Comparison of ENCODE assay signal across 15 mouse cellular contexts in genomic region chr14:102859361-102859871, GRCm38 (mm10).
DNase-seq lines count a peak whose midpoint lies in the region; ATAC-seq and TF ChIP-seq lines count a peak whose summit lies in the region.
"Had no signal": no experiment of that assay in that cellular context is flagged by ENCODE, and none has a peak within 500 bp of the region (broad histone marks: within the 10 kb centered on the region; RNA-seq: fewer than 3 reads in every experiment).

No protein-coding gene starts in this region.

- H3K9me3 ChIP-seq in heart, embryonic 11.5 days (replicated peaks; ENCODE audit: control insufficient read depth, low read length) = no peaks in the 10 kb centered on the region
- no peaks in the 10 kb centered on the region for H3K9me3 ChIP-seq in stomach, embryonic 16.5 days (replicated peaks; ENCODE audit: control insufficient read depth, low read length)
- no peaks in the 10 kb centered on the region for H3K9me3 ChIP-seq in stomach, postnatal 0 days (ENCODE audit: control insufficient read depth, low read length)
- no peaks in the 10 kb centered on the region for H3K9me3 ChIP-seq in heart, postnatal 0 days (replicated peaks; ENCODE audit: control insufficient read depth, low read length)
- H3K9me3 ChIP-seq: forebrain, embryonic 10.5 days; liver, embryonic 12.5 days had no signal

- H3K27ac ChIP-seq in heart, embryonic 11.5 days (ENCODE audit: low read depth, low read length) = no peak overlapping the region
- peak overlapping the region; percentile 10; the same call in 1 of the 2 replicates for H3K27ac ChIP-seq in stomach, embryonic 16.5 days (ENCODE audit: low read length)
- H3K27ac ChIP-seq in stomach, postnatal 0 days (replicated peaks) = no peak overlapping the region
- no peak overlapping the region for H3K27ac ChIP-seq in heart, postnatal 0 days (ENCODE audit: low read depth)
- H3K27ac ChIP-seq: forebrain, embryonic 10.5 days; heart, adult 2 months; liver, embryonic 12.5 days had no signal

- WGBS in heart, embryonic 11.5 days (ENCODE audit: insufficient replicate concordance) = 72% methylated on average over 4 of the region's 4 CpGs
- 47% methylated on average over 4 of the region's 4 CpGs for whole genome bisulfite sequencing in stomach, embryonic 16.5 days
- 44% methylated on average over 4 of the region's 4 CpGs for WGBS in stomach, postnatal 0 days
- WGBS in heart, postnatal 0 days = 61% methylated on average over 4 of the region's 4 CpGs

- H3K27me3 ChIP-seq in heart, embryonic 11.5 days (ENCODE audit: control insufficient read depth, insufficient read depth, low read length) = no peaks in the 10 kb centered on the region
- H3K27me3 ChIP-seq in stomach, embryonic 16.5 days (ENCODE audit: control insufficient read depth, insufficient read depth, low read length) = no peaks in the 10 kb centered on the region
- no peaks in the 10 kb centered on the region for H3K27me3 ChIP-seq in stomach, postnatal 0 days (ENCODE audit: control insufficient read depth, insufficient read depth, low read length)
- no peaks in the 10 kb centered on the region for H3K27me3 ChIP-seq in heart, postnatal 0 days (ENCODE audit: control insufficient read depth, insufficient read depth, low read length)
- H3K27me3 ChIP-seq: liver, embryonic 12.5 days had no signal

- no peak for ATAC-seq in heart, embryonic 11.5 days (replicated peaks; ENCODE audit: insufficient number of reproducible peaks, low FRiP score, low TSS enrichment)
- ATAC-seq in stomach, embryonic 16.5 days (ENCODE audit: insufficient read depth, low FRiP score) = no peak
- ATAC-seq in stomach, postnatal 0 days (ENCODE audit: low FRiP score, low TSS enrichment) = no peak
- no peak for ATAC-seq in heart, postnatal 0 days (ENCODE audit: insufficient read depth, low read depth)
- ATAC-seq: intestine, embryonic 16.5 days; liver, embryonic 12.5 days had no signal

- no peak for TF ChIP-seq CTCF in stomach, postnatal 0 days (IDR thresholded peaks at IDR 0.05; ENCODE audit: low read depth)
- TF ChIP-seq CTCF in heart, postnatal 0 days (IDR thresholded peaks at IDR 0.05; ENCODE audit: low read depth) = no peak

- no peaks in the 10 kb centered on the region for H3K4me1 ChIP-seq in heart, embryonic 11.5 days (ENCODE audit: control insufficient read depth, insufficient read depth, low read length)
- 0 out of 2 replicates have a peak, but pooled peaks cover 5% of the 10 kb centered on the region for H3K4me1 ChIP-seq in stomach, embryonic 16.5 days (ENCODE audit: control insufficient read depth, insufficient read depth, low read length)
- no peaks in the 10 kb centered on the region for H3K4me1 ChIP-seq in stomach, postnatal 0 days (replicated peaks; ENCODE audit: control insufficient read depth, insufficient read depth)
- no peaks in the 10 kb centered on the region for H3K4me1 ChIP-seq in heart, postnatal 0 days (ENCODE audit: control insufficient read depth, insufficient read depth)
- H3K4me1 ChIP-seq: forebrain, embryonic 10.5 days; liver, embryonic 12.5 days had no signal

- H3K4me2 ChIP-seq in heart, embryonic 11.5 days = no peak overlapping the region
- no peak overlapping the region for H3K4me2 ChIP-seq in stomach, embryonic 16.5 days (ENCODE audit: low read depth, low read length)
- H3K4me2 ChIP-seq in stomach, postnatal 0 days (replicated peaks; ENCODE audit: low read depth) = no peak overlapping the region
- no peak overlapping the region for H3K4me2 ChIP-seq in heart, postnatal 0 days (ENCODE audit: low read depth, low read length)
- H3K4me2 ChIP-seq: liver, embryonic 12.5 days had no signal

- no peak for TF ChIP-seq EP300 in stomach, postnatal 0 days (optimal IDR thresholded peaks at IDR 0.05)
- TF ChIP-seq EP300 in heart, postnatal 0 days (IDR thresholded peaks at IDR 0.05; ENCODE audit: low read depth) = no peak

- peak; percentile 93 for DNase-seq in heart, adult 11 months
- DNase-seq in stomach, postnatal 0 days (ENCODE audit: low spot score) = no peak
- peak; percentile 14 for DNase-seq in heart, postnatal 0 days (ENCODE audit: low spot score)
- DNase-seq in lung, postnatal 36 days = peak; percentile 45
- DNase-seq in adrenal gland, postnatal 10 days = no peak
- no peak for DNase-seq in urinary bladder, adult 2 months (ENCODE audit: low spot score)
- DNase-seq: cerebellum, adult 11-12 months; thymus, postnatal 4 days had no signal

- no peaks in the 10 kb centered on the region for H3K36me3 ChIP-seq in heart, embryonic 11.5 days (ENCODE audit: control insufficient read depth, insufficient read depth, low read length)
- no peaks in the 10 kb centered on the region for H3K36me3 ChIP-seq in stomach, embryonic 16.5 days (ENCODE audit: control insufficient read depth, insufficient read depth, low read length)
- no peaks in the 10 kb centered on the region for H3K36me3 ChIP-seq in stomach, postnatal 0 days (ENCODE audit: control insufficient read depth, insufficient read depth, low read length)
- H3K36me3 ChIP-seq in heart, postnatal 0 days (replicated peaks; ENCODE audit: control insufficient read depth, insufficient read depth, low read length) = no peaks in the 10 kb centered on the region
- H3K36me3 ChIP-seq: forebrain, embryonic 10.5 days; G1E; liver, embryonic 12.5 days had no signal

- no peak overlapping the region for H3K9ac ChIP-seq in heart, embryonic 11.5 days (ENCODE audit: low read depth, low read length)
- no peak overlapping the region for H3K9ac ChIP-seq in stomach, embryonic 16.5 days (ENCODE audit: low read length)
- H3K9ac ChIP-seq in stomach, postnatal 0 days (ENCODE audit: low read length) = no peak overlapping the region
- no peak overlapping the region for H3K9ac ChIP-seq in heart, postnatal 0 days (replicated peaks; ENCODE audit: low read depth, low read length)
- H3K9ac ChIP-seq: liver, embryonic 12.5 days had no signal

- no peak overlapping the region for H3K4me3 ChIP-seq in heart, embryonic 11.5 days (ENCODE audit: low read depth, low read length)
- H3K4me3 ChIP-seq in stomach, embryonic 16.5 days (replicated peaks; ENCODE audit: low read length) = no peak overlapping the region
- H3K4me3 ChIP-seq in stomach, postnatal 0 days (ENCODE audit: low read depth, low read length) = no peak overlapping the region
- H3K4me3 ChIP-seq in heart, postnatal 0 days (ENCODE audit: low read depth, low read length) = no peak overlapping the region
- H3K4me3 ChIP-seq: forebrain, embryonic 10.5 days; heart, adult 2 months; liver, embryonic 12.5 days had no signal

Comparison
In these comparisons a context has a peak if more than half of its experiments do, and no peak if none do; other contexts are left out.
1. DNase-seq: peak in heart, adult 11 months (single experiment), heart, postnatal 0 days (single experiment) and lung, postnatal 36 days (single experiment); none in stomach, postnatal 0 days (single experiment), adrenal gland, postnatal 10 days (single experiment) and urinary bladder, adult 2 months (single experiment).